Mouse (Mus musculus) intestine, postnatal 0 days (tissue): Measurements from ENCODE around the gene Fam129a. TPM values are rescaled to one million over a fixed set of nuclear protein-coding genes. Genes with fewer than 3 reads are reported as not detected.

Experiments used
- ATAC-seq: fragments of 200-750 bp; cut with Nextera tagmentation; 2 replicates; pipeline ENCODE4 v1.8.0; 2017; ENCODE audit warnings: mild to moderate bottlenecking, moderate TSS enrichment, moderate library complexity
- H3K27ac ChIP-seq: fragments of 300-500 bp; sonication (generic); 2 replicates; pipeline ENCODE4 v1.5.1; 2014; ENCODE audit warnings: mild to moderate bottlenecking, low read depth, low read length, moderate library complexity
- H3K27me3 ChIP-seq: fragments of 300-500 bp; sonication (generic); replicated peaks from 2 replicates; pipeline ENCODE4 v1.6.1; 2014; ENCODE audit warnings: low read length, mixed read lengths; ENCODE audit not compliant: control insufficient read depth, insufficient read depth
- H3K36me3 ChIP-seq: fragments of 300-500 bp; sonication (generic); 2 replicates; pipeline ENCODE4 v1.6.1; 2014; ENCODE audit warnings: mild to moderate bottlenecking, moderate library complexity; ENCODE audit not compliant: control insufficient read depth, insufficient read depth
- H3K4me1 ChIP-seq: fragments of 300-500 bp; sonication (generic); replicated peaks from 2 replicates; pipeline ENCODE4 v1.6.1; 2014; ENCODE audit warnings: antibody characterized with exemption, low read length, mixed read lengths; ENCODE audit not compliant: control insufficient read depth, insufficient read depth
- H3K4me2 ChIP-seq: fragments of 300-500 bp; sonication (generic); replicated peaks from 2 replicates; pipeline ENCODE4 v1.6.1; 2014; ENCODE audit warnings: low read depth, mild to moderate bottlenecking, moderate library complexity
- H3K4me3 ChIP-seq: fragments of 300-500 bp; sonication (generic); 2 replicates; pipeline ENCODE4 v1.5.1; 2014; ENCODE audit warnings: low read depth, low read length
- H3K9ac ChIP-seq: fragments of 300-500 bp; sonication (generic); 2 replicates; pipeline ENCODE4 v1.6.1; 2014; ENCODE audit warnings: mild to moderate bottlenecking, low read depth, low read length
- H3K9me3 ChIP-seq: fragments of 300-500 bp; sonication (generic); 2 replicates; pipeline ENCODE4 v1.6.1; 2016; ENCODE audit warnings: mixed run types; ENCODE audit not compliant: control insufficient read depth
- CTCF ChIP-seq: sonication (generic); IDR thresholded peaks from 2 replicates; pipeline ENCODE4 v1.5.1; 2016; ENCODE audit warnings: low read depth, mild to moderate bottlenecking, control low read depth, antibody characterized with exemption, moderate library complexity
- WGBS: fragments of 180-500 bp; shearing (Covaris S2); extraction: QIAGEN DNeasy Blood & Tissue Kit; methylation state at CpG from one replicate; pipeline ENCODE4 v1.1.7; 2014; 5-methylcytosine and 5-hydroxymethylcytosine counted together
- polyA plus RNA-seq: library from polyadenylated mRNA; unstranded; fragments of >200 nt; fragmentation: Nextera tagmentation; extraction: Ambion mirVana; gene quantifications from 2 replicates; pipeline ENCODE4 v1.2.1, GENCODE M21; 2015

The Fam129a gene
- polyA plus RNA-seq, 1 experiment from 2014 or later, result 7.4 TPM

DNA sequence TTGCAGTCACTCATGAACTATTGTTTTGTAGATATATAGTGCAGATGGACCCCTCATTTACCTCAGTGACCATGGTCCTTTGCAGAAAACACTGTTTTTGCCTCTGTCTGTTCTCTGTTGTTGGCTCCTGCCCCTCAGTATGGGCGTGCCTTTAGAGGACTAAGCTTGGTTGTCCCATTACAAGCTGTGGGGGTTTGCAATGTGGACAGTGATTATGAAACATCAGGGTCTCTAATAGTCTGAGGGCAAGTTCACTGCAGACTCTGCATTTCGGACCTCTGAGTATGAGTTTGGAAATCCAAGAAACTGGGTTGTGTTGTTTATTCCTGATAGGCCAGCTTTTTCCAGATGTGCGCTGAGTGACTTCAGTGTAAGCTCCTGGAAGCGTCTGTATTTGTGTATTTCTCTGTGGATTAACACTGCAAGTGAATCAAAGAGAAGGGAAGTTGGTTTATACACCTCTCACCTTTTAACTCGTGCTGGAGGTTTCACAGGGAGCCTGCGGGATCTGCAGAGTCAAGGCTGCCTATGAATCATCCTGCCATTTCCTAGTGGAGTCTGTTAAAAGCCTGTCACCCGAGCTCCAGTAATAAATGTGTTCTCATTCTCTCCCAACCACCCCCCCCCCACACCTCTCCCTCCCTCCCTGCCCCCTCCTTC is 58.7 kb downstream of the Fam129a start:
- Histone ChIP-seq H3K9me3 (no peaks in the 10 kb centered on the region), H3K27me3 (no peaks in the 10 kb centered on the region), H3K27ac (no peak overlapping the region), H3K4me2 (no peak overlapping the region), H3K9ac (no peak overlapping the region), H3K4me3 (no peak overlapping the region), H3K36me3 (no peaks in the 10 kb centered on the region), H3K4me1 (no peaks in the 10 kb centered on the region)
- no peak for TF ChIP-seq CTCF
- ATAC-seq, result no peak
- WGBS, result 32% methylated on average over 7 of the region's 7 CpGs

DNA sequence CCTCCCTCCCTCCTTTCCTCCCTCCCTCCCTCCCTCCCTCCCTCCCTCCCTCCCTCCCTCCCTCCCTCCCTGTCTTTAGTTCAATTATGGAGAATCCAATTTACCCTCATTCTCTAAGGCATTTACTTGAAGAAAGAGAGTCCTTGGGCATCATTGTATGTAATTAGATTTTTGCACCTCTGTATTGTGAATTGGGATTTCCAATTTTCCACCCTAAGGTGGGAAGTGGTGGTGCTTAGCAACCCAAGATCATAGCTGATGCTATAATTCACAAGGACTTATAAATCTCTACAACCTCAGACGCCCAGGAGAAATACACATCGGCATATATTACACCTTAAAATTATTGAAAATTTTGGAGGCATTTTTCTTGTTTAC is 59.3 kb downstream of the Fam129a start:
- no peak for TF ChIP-seq CTCF
- Histone ChIP-seq H3K9me3 (no peaks in the 10 kb centered on the region), H3K4me2 (no peak overlapping the region), H3K4me3 (no peak overlapping the region), H3K27me3 (no peaks in the 10 kb centered on the region), H3K4me1 (no peaks in the 10 kb centered on the region), H3K36me3 (no peaks in the 10 kb centered on the region), H3K9ac (no peak overlapping the region), H3K27ac (no peak overlapping the region)
- 85% methylated on average over 2 of the region's 2 CpGs for WGBS
- ATAC-seq, result no peak

DNA sequence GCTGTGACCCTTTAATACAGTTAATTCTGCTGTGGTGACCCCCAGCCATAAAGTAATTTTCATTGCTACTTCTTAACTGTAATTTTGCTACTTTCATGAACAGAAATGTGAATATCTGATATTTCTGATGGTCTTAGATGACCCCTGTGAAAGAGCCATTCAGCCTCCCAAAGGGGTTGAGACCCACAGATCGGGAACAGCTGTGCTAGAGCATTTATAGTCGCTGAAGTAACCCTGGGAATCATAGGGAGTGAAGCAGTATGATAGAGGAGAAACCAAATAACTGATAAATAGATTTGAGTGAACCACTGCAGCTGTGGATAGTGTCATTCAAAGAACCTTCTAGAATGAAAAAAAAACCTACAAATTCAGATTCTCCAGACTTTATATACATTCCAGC is 60.1 kb downstream of the Fam129a start:
- no peak overlapping the region for H3K27ac ChIP-seq
- no peak for TF ChIP-seq CTCF

DNA sequence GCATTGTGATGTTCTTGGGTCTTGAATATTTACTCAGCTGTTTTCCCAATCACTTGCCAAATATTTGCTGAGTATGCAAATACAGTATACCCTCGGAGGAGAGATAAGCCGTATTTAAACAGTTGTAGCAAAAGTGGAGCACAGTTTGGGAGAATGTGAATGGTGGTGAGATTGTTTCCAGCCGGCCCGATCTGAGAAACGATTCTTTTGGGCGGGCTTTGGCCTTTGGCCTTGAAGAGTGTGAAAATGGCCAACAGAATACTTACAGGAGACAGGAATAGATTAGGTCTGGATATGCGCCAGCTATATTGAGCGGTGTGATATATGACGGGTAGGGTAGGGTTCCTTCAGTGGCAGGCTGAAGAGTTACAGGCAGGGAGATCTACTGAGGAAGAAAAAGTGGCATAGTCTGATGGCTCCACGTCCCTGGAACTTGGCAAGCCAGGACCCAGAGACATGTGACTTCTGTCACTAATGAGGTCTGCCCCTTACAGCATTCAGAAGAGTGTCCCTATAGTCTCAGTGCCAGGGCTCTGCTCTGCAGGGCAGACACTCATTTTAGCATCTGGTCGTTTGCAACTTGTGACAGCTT is 60.8 kb downstream of the Fam129a start:
- TF ChIP-seq CTCF, result no peak
- peak; percentile 53 for ATAC-seq
- H3K4me1 ChIP-seq, result no peaks in the 10 kb centered on the region
- no peaks in the 10 kb centered on the region for H3K36me3 ChIP-seq
- peak overlapping the region; percentile 35; the same call in 1 of the 2 replicates for H3K4me2 ChIP-seq
- H3K9me3 ChIP-seq, result no peaks in the 10 kb centered on the region
- no peak overlapping the region for H3K27ac ChIP-seq
- H3K4me3 ChIP-seq, result no peak overlapping the region
- 21% methylated on average over 11 of the region's 11 CpGs for WGBS
- H3K27me3 ChIP-seq, result no peaks in the 10 kb centered on the region
- H3K9ac ChIP-seq, result no peak overlapping the region

More for the DNA sequence above, 60.1 kb downstream of the Fam129a start:
- Histone ChIP-seq H3K9ac (no peak overlapping the region), H3K36me3 (no peaks in the 10 kb centered on the region), H3K4me2 (no peak overlapping the region), H3K9me3 (no peaks in the 10 kb centered on the region), H3K27me3 (no peaks in the 10 kb centered on the region), H3K4me1 (no peaks in the 10 kb centered on the region), H3K4me3 (no peak overlapping the region)
- WGBS, result 47% methylated on average over 2 of the region's 2 CpGs
- ATAC-seq, result no peak

DNA sequence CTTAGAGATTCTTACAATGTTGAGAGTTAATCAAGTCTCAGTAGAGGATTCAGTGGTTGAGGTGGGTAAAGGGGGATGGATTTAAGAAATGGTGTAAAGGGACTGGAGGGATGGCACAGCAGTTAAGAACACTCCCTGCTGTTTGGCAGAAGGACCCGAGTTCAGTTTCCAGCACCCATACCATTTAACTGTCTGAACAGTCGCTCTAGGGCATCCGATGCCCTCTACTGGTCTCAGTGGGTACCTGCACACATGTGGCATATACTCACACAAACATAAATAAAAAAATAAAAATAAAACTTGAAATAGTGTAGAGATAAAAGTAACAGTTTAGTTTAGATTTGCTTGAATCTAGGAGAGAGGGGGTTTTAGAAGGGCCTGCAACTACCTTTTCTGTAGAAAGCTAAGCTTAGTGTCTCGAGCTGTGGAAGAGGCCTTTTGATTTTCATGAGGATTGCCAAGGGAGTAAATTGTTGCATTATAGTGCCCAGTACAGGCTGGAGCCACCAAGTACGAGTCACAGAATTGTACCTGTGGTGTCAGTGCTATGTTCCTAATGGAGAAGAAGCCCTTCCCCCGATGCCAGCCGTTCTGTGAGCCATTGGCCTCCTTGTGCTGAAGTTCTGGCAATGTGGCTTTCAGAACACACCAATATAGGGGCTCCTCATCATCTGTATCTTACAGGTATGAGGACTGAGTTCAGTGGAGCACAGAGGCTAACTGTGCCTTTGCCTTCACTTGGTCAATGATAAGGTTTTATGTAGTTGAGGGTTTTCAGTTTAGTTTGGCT is 61.8 kb downstream of the Fam129a start:
- no peaks in the 10 kb centered on the region for H3K9me3 ChIP-seq
- no peak for TF ChIP-seq CTCF
- no peaks in the 10 kb centered on the region for H3K36me3 ChIP-seq
- no peak overlapping the region for H3K27ac ChIP-seq
- H3K4me2 ChIP-seq, result no peak overlapping the region
- ATAC-seq, result no peak
- no peak overlapping the region for H3K9ac ChIP-seq
- no peaks in the 10 kb centered on the region for H3K27me3 ChIP-seq
- no peaks in the 10 kb centered on the region for H3K4me1 ChIP-seq
- no peak overlapping the region for H3K4me3 ChIP-seq
- 95% methylated on average over 7 of the region's 7 CpGs for WGBS

DNA sequence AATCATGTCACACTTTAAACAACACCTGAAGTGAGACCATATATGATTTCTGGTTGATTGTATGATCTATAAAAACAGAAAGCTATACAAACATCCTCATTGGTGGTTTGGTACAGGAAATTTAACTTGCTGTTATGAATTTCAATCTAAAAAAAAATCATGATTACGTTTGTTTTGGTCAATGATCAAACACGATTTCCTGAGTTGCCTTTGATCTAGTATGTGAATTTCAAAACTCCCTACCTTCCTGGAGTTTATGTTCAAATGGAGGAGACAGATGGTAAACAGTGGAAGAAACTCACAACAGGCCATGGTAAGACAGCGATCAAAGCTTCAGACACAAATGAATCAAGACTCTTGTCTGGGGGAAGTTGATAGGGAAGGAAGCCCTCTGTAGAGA is 65.7 kb downstream of the Fam129a start:
- no peaks in the 10 kb centered on the region for H3K4me1 ChIP-seq
- ATAC-seq, result no peak
- 86% methylated on average over 3 of the region's 3 CpGs for WGBS
- no peak overlapping the region for H3K9ac ChIP-seq
- H3K9me3 ChIP-seq, result no peaks in the 10 kb centered on the region
- no peak overlapping the region for H3K27ac ChIP-seq
- TF ChIP-seq CTCF, result no peak
- no peak overlapping the region for H3K4me2 ChIP-seq
- H3K4me3 ChIP-seq, result no peak overlapping the region
- H3K27me3 ChIP-seq, result no peaks in the 10 kb centered on the region
- H3K36me3 ChIP-seq, result no peaks in the 10 kb centered on the region
